Mouse (Mus musculus) adrenal gland, postnatal 4 days (tissue): ENCODE results near the gene Tpt1. TPM values are rescaled to one million over a fixed set of nuclear protein-coding genes. Genes with fewer than 3 reads are reported as not detected.
"Not testable (repeated sequence)": the region's sequence is repeated elsewhere in the genome, so short reads cannot be mapped to it uniquely, and the experiment has no call there.

Experiments
- DNase-seq, 2 experiments: peaks; one replicate each; pipeline ENCODE4 v3.0.0; 2021 to 2022; ENCODE audit warnings: low spot score in 2 of 2, mixed read lengths in 2 of 2
- long read RNA-seq, 2 experiments: library from polyadenylated mRNA; stranded (forward); transcript quantifications; one replicate each; pipeline ENCODE4 v2.0.0; 2021
- total RNA-seq, 2 experiments: library from RNA; stranded (reverse); gene quantifications; 2 replicates each; pipeline ENCODE4 v1.2.3; 2021

Tpt1 gene
- 1,000 to 10,000 TPM; 3,227 to 3,375 TPM for total RNA-seq
- long read RNA-seq, experiment 1, transcript Tpt1-201 (6 exons, 1,169 nt) = major isoform, 331 of 353 reads
- long read RNA-seq, experiment 1, partial matches to known transcripts = 13 of 353 reads
- long read RNA-seq, experiment 1, other reads (novel, unspliced or antisense) = 7 of 353 reads
- long read RNA-seq, experiment 2, transcript Tpt1-201 (6 exons, 1,169 nt) = major isoform, 478 of 540 reads
- long read RNA-seq, experiment 2, partial matches to known transcripts = 50 of 540 reads
- long read RNA-seq, experiment 2, other reads (novel, unspliced or antisense) = 6 of 540 reads

DNA sequence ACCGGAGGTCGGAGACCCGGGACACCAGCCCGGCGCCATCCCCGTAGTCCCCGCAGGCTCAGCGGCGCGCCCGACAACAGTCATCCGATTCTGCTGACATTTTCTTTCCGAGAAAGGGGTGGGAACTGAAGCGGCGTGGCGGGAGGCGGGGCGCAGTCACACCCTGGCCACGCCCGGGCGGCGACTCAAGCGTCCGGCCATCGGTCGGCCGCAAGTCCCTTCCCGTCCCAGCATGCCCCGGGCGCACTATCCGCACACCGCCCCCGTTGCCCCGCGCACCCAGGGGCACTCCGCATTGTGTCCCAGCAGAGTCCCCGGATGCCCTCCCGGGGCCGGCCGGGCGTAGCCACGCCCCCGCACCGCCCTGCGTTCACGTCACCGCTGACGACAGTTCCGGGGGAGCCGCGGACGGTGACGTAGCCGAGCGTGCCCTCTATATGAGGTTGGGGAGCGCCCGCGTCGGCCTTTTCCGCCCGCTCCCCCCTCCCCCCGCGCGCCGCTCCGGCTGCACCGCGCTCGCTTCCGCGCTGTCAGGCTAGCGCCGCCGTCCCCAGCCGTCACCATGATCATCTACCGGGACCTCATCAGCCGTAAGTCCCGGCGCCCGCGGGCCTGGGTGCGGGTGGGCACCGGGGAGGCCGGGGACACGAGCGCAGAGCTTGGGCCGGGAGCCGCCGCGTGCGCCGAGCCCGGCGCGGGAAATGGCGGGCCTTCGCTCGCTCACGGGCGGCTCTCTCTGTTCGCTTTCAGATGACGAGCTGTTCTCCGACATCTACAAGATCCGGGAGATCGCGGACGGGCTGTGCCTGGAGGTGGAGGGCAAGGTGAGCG lies at the start of gene Tpt1:
TSS of gene Tpt1 (plus strand) at position 227 of the 831 bp plus-strand sequence.
- DNase-seq = peak; percentile 98 to 99

DNA sequence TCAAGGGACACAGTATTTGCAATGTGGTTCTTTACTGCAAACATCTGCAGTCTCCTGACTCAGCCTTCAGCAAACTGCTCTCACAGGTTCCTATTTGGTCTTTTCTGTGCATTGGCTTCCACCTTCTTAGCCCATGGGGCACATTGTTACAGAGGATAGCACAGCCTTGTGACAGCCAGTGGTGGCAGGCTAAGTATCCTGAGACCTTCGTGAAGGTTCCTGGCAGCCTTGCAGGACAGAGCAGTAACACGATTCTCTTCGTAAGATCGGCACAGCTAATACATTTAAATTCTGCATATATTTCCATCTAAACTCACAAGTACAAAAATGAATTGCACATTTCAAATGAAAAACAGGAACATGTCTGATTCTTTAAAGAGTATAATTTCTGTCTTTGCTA lies 49.0 kb upstream of the Tpt1 start:
- no peak for DNase-seq

DNA sequence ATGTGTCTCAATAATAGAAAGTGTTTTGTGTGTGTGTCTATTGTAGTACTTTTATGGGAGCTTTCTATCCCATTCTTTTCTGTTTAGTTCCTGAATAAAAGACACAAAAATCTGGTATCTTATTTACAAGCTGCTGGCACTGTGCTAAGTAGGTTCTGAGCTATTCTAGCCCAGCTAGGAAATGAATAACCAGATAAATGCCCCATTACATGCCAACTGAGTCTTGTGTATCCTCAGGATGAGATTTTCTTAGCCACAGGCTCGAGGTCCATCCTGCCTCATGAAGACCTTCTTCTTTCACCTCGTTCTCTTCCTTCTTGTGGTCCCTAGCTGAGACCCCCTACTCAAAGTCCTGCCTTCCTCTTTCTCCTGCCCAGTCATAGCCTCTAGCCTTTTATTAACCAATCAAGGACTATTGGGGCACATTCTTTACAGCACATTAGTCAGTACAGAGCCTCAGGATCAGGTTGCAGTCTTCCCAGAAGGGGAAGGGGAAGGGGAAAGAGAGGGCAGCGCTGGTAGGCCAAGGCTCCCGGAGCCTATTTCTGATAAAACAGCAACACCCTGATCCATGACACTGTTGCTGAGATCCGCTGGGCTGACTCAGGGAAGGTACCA lies 47.0 kb upstream of the Tpt1 start:
- no peak for DNase-seq

DNA sequence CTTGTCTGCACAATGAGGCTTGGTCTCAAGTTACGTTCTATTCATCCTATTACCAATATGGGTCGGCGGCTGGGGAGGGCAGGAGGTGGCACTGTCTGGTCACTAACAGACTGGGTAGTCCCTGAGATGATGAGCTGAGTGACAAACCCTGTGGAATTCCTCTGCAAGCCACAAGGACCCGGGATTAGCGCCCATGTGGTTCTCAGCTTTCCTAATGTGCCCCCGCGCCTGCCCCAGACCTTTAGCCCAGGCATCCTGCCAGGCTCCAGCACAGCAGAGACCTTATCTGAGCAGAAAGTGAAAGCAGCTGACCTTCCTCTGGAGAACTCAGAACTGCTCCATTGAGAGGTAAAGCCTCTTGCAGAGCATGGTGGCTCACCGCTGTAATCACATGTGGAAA lies 37.1 kb upstream of the Tpt1 start:
- DNase-seq = peak in 1 of 2 experiments; percentile 40

GRCm38 (mm10) chr14:75809931-75810330 lies 35.0 kb upstream of the Tpt1 start:
- no peak for DNase-seq

GRCm38 (mm10) chr14:75818528-75818927 lies 26.4 kb upstream of the Tpt1 start:
- no peak for DNase-seq

DNA sequence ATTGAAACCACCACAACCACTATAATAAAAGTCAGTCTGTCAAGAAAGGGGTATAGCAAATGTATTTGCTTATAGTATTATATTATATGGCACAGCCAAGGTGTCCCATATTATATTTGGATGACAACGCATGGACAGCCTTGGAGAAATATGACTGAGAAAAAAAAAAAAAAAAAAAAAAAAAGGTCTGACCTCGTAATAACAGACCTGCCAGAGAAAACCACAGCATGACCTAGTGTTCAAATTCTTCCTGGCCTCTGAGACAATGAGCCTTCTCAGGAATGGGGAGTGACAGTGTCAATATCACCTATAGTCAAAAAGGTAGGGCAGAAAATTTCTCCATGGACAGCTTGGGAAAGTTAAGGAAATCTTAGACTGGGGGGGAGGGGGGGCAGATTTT lies 25.6 kb upstream of the Tpt1 start:
- no peak for DNase-seq

- DNase-seq = no peak
These were observed 24.9 kb upstream of the Tpt1 start for GRCm38 (mm10) chr14:75820007-75820406.

- DNase-seq = no peak
These were observed 18.0 kb upstream of the Tpt1 start for GRCm38 (mm10) chr14:75826851-75827410.

DNA sequence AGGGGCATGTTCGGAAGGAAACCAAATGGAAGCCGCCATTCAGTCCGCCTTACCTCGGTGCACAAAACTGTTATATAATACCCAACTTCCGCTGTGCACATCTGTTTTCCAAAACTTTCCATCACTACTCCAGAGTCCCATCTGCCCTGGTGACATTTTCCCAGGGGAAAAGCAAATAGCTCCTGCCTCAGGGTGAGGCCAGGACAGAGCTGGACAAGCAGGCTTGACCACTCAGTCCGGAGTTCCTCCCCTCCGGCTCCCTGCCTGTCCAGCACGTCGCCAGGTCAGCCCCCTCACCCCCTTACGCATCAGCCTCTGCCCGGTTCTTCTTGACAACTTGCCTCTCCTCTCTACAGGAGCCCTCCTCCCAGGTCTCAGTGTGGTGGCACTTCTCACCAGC lies 16.7 kb upstream of the Tpt1 start:
- no peak for DNase-seq

GRCm38 (mm10) chr14:75828866-75829806 lies 15.8 kb upstream of the Tpt1 start:
- peak; percentile 77 to 78 for DNase-seq

DNA sequence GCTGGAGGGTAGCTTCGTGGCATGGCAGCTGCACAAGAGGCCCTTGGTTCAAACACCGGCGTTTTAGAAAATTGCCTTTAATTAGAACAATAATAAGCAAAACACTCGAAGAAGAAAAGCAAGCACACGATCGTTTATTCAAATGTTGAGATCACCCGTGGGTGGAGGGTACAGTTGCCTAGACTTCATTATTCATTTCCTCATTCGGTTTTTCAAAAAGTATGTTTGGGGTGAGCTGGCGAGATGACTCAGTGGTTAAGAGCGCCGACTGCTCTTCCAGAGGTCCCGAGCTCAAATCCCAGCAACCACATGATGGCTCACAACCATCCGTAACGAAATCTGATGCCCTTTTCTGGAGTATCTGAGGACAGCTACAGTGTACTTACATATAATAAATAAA lies 15.1 kb upstream of the Tpt1 start:
- DNase-seq = not testable (repeated sequence)

DNA sequence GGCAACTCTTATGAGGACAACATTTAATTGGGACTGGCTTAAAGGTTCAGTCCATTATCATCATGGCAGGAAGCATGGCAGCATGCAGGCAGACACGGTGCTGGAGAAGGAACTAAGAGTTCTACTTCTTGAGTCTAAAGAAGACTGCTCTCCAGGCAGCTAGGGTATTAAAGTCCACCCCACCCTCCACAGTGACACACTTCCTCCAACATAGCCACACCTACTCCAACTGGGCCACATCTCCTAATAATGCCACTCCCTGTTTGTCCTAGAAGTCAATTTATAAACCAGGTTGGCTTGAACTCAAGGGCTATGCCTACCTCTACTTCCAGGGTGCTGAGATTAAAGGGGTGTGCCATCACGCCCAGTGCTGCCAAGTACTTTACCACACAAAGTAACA lies 12.9 kb upstream of the Tpt1 start:
- no peak for DNase-seq

GRCm38 (mm10) chr14:75832982-75833381 lies 11.9 kb upstream of the Tpt1 start:
- no peak for DNase-seq

DNA sequence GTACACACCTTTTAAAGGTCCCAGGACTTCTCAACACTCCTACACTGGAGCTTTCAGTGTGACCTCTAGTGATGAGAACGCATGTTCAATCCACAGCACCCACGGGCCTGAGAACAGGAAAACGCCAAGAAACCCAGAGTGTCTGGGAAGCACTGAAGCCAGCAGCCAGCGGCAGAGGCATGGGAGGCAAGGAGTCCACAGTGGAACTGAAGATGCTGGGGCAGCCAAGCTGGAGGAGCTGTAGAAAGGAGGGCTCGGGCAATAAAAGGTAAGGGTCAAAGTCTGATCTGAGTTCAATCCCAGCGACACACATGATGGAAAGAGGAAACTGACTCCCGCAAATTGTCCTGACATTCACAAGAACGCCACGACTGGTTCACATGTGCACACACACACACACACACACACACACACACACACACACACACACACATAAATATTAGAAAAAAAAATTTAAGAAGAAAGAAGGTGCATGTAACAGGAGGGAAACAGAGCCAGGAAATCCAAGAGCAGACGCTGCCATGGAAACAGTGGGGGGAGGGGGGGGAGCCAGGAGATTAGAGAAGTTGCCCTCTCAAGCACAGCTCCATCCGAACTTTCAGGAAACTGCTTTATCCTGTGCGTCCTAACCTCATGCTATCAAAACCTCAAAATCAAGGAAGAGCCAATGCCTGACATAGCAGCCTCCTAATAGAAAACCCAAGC lies 11.2 kb upstream of the Tpt1 start:
- no peak for DNase-seq

GRCm38 (mm10) chr14:75834251-75834738 lies 10.6 kb upstream of the Tpt1 start:
- DNase-seq = peak; percentile 13 to 44

GRCm38 (mm10) chr14:75834739-75835381 lies 10.0 kb upstream of the Tpt1 start:
- peak; percentile 26 to 58 for DNase-seq

- no peak for DNase-seq
These were observed 8.3 kb upstream of the Tpt1 start for GRCm38 (mm10) chr14:75836579-75836978.
